Mouse (Mus musculus) CH12.LX (cell line): ENCODE measurements around the gene Acvr1.

ENCODE experiments used
- CHD2 ChIP-seq: IDR thresholded peaks from 2 replicates; pipeline ENCODE4 v1.6.1; 2011; ENCODE audit warnings: low read length, improper control_type of control experiment
- CTCF ChIP-seq, 2 experiments: IDR thresholded peaks in 1 of 2; conservative IDR thresholded peaks in 1 of 2; 2 replicates each; pipeline ENCODE4 v1.5.1; 2011 to 2012; ENCODE audit warnings: low read depth in 2 of 2, low read length in 2 of 2, improper control_type of control experiment in 1 of 2, inconsistent platforms in 1 of 2, mild to moderate bottlenecking in 1 of 2, moderate library complexity in 1 of 2
- ELF1 ChIP-seq: IDR thresholded peaks from 2 replicates; pipeline ENCODE4 v1.6.1; 2014; ENCODE audit warnings: low read depth, mild to moderate bottlenecking, inconsistent platforms, low read length, improper control_type of control experiment
- HCFC1 ChIP-seq: IDR thresholded peaks from 2 replicates; pipeline ENCODE4 v1.6.1; 2012; ENCODE audit warnings: low read depth, mild to moderate bottlenecking, inconsistent platforms, low read length, improper control_type of control experiment
- MAFK ChIP-seq: IDR thresholded peaks from 2 replicates; pipeline ENCODE4 v1.6.1; 2011; ENCODE audit warnings: low read length, improper control_type of control experiment; ENCODE audit not compliant: insufficient replicate concordance
- PAX5 ChIP-seq: IDR thresholded peaks from 2 replicates; pipeline ENCODE4 v1.6.1; 2012; ENCODE audit warnings: low read length, inconsistent platforms, mixed read lengths
- POLR2A ChIP-seq: IDR thresholded peaks from 2 replicates; pipeline ENCODE4 v1.6.1; 2011; ENCODE audit warnings: low read depth, mild to moderate bottlenecking, improper control_type of control experiment, low read length
- POLR2AphosphoS2 ChIP-seq: IDR thresholded peaks from 2 replicates; pipeline ENCODE4 v1.6.1; 2011; ENCODE audit warnings: low read depth, low read length, improper control_type of control experiment
- UBTF ChIP-seq: IDR thresholded peaks from 2 replicates; pipeline ENCODE4 v1.6.1; 2012; ENCODE audit warnings: low read depth, mild to moderate bottlenecking, inconsistent platforms, low read length, improper control_type of control experiment, moderate library complexity

- TF ChIP-seq CTCF (conservative IDR thresholded peaks at IDR 0.05 in 1 of 2, IDR thresholded peaks at IDR 0.05 in 1 of 2; ENCODE audit: low read depth in 2 of 2, low read length in 2 of 2) (no peak), POLR2A (no peak), ELF1 (no peak), MAFK (no peak), HCFC1 (no peak), CHD2 (no peak), POLR2AphosphoS2 (no peak), UBTF (no peak), PAX5 (no peak)
Measured at GRCm38 (mm10) chr2:58543252-58543651, 23.7 kb downstream of the Acvr1 start.
